Mouse (Mus musculus) common myeloid progenitor, adult 5-6 weeks (primary cell): ENCODE data around the gene Wnk4. TPM values are rescaled to one million over a fixed set of nuclear protein-coding genes. Genes with fewer than 3 reads are reported as not detected.

ENCODE experiments used
- ATAC-seq: replicated peaks from 2 replicates; pipeline ENCODE4 v1.8.0; 2016; ENCODE audit warnings: low read depth, mild to moderate bottlenecking, moderate TSS enrichment, inconsistent platforms; ENCODE audit not compliant: poor library complexity, severe bottlenecking
- total RNA-seq: library from RNA; stranded (forward); fragments of 200-1000, 187-1606 nt; gene quantifications from 2 replicates; pipeline ENCODE4 v1.2.3, GENCODE M21; 2017

Gene Wnk4
- total RNA-seq, 1 experiment from 2014 or later, result not detected

GRCm38 (mm10) chr11:101236782-101237181 lies 23.6 kb upstream of the Wnk4 start:
- no peak for ATAC-seq

GRCm38 (mm10) chr11:101238071-101238647 lies 22.2 kb upstream of the Wnk4 start:
- ATAC-seq, result no peak

GRCm38 (mm10) chr11:101245071-101245470 lies 15.3 kb upstream of the Wnk4 start:
- no peak for ATAC-seq

GRCm38 (mm10) chr11:101245855-101246701 lies 14.3 kb upstream of the Wnk4 start, which contains the start of gene Ramp2:
Gene Ramp2 (plus strand): TSS chr11:101246028.
- ATAC-seq, result peak; percentile 37; the same call in 1 of the 2 replicates

- peak; percentile 34 for ATAC-seq
These were observed 13.7 kb upstream of the Wnk4 start for GRCm38 (mm10) chr11:101246702-101247012.

GRCm38 (mm10) chr11:101247521-101248030 lies 12.8 kb upstream of the Wnk4 start:
- ATAC-seq, result no peak

GRCm38 (mm10) chr11:101248258-101248994 lies 11.9 kb upstream of the Wnk4 start:
- peak; percentile 59 for ATAC-seq

GRCm38 (mm10) chr11:101251031-101251430 lies 9.3 kb upstream of the Wnk4 start:
- ATAC-seq, result no peak

GRCm38 (mm10) chr11:101252941-101253340 lies 7.4 kb upstream of the Wnk4 start:
- no peak for ATAC-seq

- peak; percentile 97 for ATAC-seq
These were observed 6.6 kb upstream of the Wnk4 start, which contains the start of gene Vps25 for GRCm38 (mm10) chr11:101253613-101254389. Gene Vps25 (plus strand): TSS chr11:101253707.

GRCm38 (mm10) chr11:101255826-101256775 lies 4.3 kb upstream of the Wnk4 start:
- no peak for ATAC-seq

GRCm38 (mm10) chr11:101259261-101259712 lies 1.1 kb upstream of the Wnk4 start:
- no peak for ATAC-seq

- no peak for ATAC-seq
These were observed 536 bp downstream of the Wnk4 start for GRCm38 (mm10) chr11:101260826-101261380.

GRCm38 (mm10) chr11:101262272-101262967 lies 2.1 kb downstream of the Wnk4 start:
- no peak for ATAC-seq

- no peak for ATAC-seq
These were observed 3.0 kb downstream of the Wnk4 start for GRCm38 (mm10) chr11:101263138-101263988.

- no peak for ATAC-seq
These were observed 3.6 kb downstream of the Wnk4 start for GRCm38 (mm10) chr11:101263989-101264280.

- ATAC-seq, result peak; percentile 34; the same call in 1 of the 2 replicates
These were observed 4.6 kb downstream of the Wnk4 start for GRCm38 (mm10) chr11:101264954-101265471.
